Mouse (Mus musculus): ENCODE data around the gene Rab10. TPM values are rescaled to one million over a fixed set of nuclear protein-coding genes. Genes with fewer than 3 reads are reported as not detected.
A peak's percentile ranks its signal among the peaks of the same experiment; 100 is the strongest.
"Not testable (repeated sequence)": the region's sequence is repeated elsewhere in the genome, so short reads cannot be mapped to it uniquely, and the experiment has no call there.

Rab10 gene
- polyA plus RNA-seq, 1 experiment, result 40.7 TPM

DNA sequence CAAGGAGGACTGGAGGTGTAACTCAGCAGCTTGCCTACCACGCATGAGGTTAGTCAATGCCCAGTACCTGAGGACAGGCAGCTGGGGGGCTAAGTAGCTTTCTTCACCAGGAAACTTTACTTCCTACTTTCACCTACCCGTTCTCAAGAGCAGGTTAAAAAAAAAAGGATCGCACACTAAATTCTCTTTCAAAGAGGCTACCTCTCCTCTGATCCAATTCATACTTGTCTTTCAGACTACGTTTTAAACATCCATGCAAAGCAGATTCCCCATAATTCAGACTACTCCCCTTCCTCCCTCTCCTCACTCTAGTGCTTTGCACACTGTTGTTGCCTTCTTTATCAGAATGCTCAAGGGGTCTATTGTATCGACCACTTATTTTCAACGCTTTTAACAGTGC lies 2.2 kb downstream of the Rab10 start:
- H3K4me3 ChIP-seq (replicated peaks; ENCODE audit: extremely low read depth, low read depth, low read length), result peak overlapping the region; percentile 43
- TF ChIP-seq POLR2A (IDR thresholded peaks at IDR 0.05; ENCODE audit: borderline replicate concordance, extremely low read depth, low read depth, low read length), result no peak
- TF ChIP-seq CTCF (IDR thresholded peaks at IDR 0.05; ENCODE audit: insufficient read depth, low read length), result no peak
- 10% methylated on average over 6 of the region's 6 CpGs for WGBS
- peaks cover 11% of the 10 kb centered on the region for H3K4me1 ChIP-seq (ENCODE audit: control insufficient read depth, insufficient read depth, low read length)
- no peak for DNase-seq

DNA sequence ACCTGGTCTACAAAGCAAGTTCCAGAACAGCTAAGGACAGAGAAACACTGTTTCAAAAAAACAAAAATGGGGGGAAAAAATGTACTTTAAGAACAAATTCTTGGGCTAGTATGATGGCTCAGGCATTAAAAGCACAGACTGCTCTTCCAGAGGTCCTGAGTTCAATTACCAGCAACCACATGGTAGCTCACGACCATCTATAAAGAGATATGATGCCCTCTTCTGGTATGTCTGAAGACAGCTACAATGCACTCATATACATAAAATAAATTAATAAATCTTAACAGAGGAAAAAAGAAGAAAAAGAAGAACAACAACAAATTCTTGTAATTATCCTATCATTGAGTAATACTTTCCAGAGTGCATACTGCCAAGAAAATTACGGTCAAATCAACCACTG lies 4.5 kb downstream of the Rab10 start:
- no peak for TF ChIP-seq CTCF (IDR thresholded peaks at IDR 0.05; ENCODE audit: insufficient read depth, low read length)
- TF ChIP-seq POLR2A (IDR thresholded peaks at IDR 0.05; ENCODE audit: borderline replicate concordance, extremely low read depth, low read depth, low read length), result no peak
- H3K4me3 ChIP-seq (replicated peaks; ENCODE audit: extremely low read depth, low read depth, low read length), result no peak overlapping the region
- 53% methylated on average over 2 of the region's 2 CpGs for WGBS
- H3K4me1 ChIP-seq (ENCODE audit: control insufficient read depth, insufficient read depth, low read length), result peaks cover 11% of the 10 kb centered on the region
- DNase-seq, result no peak

DNA sequence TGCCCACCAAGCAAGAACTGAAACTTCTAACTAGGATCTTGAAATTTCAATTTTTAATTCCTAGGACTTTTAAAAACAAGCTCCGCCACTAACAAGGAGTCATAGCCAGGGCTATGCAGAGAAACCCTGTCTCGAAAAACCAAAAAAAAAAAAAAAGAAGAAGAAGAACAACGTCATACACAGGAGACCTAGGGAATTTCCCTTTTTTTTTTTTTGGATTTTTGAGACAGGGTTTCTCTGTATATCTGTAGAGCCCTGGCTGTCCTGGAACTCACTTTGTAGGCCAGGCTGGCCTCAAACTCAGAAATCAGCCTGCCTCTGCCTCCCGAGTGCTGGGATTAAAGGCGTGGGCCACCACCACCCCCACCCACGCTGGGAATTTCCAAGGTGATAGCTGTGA lies 12.1 kb downstream of the Rab10 start:
- H3K4me3 ChIP-seq (replicated peaks; ENCODE audit: extremely low read depth, low read depth, low read length); DNase-seq; H3K4me1 ChIP-seq (ENCODE audit: control insufficient read depth, insufficient read depth, low read length): not testable (repeated sequence)
- 81% methylated on average over 6 of the region's 6 CpGs for whole genome bisulfite sequencing

DNA sequence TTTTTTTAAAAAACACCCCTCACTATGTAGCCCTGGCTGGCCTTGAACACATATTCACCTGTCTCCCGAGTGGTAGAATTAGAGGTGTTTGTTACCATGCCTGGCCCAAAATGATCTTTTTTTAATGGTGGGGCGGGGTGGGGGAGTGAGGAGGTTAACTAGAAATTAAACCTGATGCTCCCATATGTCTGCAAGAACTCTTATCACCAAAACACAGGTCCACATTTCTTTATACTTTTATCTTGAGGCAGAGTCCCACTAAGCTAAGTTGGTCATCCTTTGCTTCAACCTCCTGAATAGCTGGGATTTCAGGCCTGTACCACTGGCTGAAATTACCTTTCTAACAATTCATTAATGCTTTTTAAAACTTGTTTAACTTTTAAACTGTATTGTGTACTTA lies 13.7 kb downstream of the Rab10 start:
- TF ChIP-seq POLR2A (IDR thresholded peaks at IDR 0.05; ENCODE audit: borderline replicate concordance, extremely low read depth, low read depth, low read length) (no peak), CTCF (IDR thresholded peaks at IDR 0.05; ENCODE audit: insufficient read depth, low read length) (no peak)
- DNase-seq, result no peak
- Histone ChIP-seq H3K4me3 (replicated peaks; ENCODE audit: extremely low read depth, low read depth, low read length) (no peak overlapping the region), H3K4me1 (ENCODE audit: control insufficient read depth, insufficient read depth, low read length) (peaks cover 2% of the 10 kb centered on the region; the same call in 1 of the 2 replicates)
- 81% methylated on average over 2 of the region's 2 CpGs for WGBS

DNA sequence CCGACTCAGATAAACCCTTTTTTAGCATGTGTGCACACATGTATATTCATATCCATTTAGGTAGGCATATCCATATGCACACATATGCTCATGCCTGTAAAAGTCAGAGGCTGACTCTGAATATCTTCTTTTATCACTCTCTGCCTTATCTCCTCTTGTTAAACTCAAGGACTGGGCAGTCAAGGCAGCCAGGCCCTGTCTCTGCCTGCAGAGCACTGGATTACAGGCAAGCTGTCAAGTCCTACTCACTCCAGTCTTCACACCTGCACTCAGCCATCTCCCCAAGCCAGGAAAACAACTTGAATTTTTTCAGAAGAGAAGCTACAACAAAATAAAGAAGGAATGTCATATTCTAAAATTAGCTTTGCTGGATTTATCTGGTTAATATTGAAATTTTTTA lies 17.9 kb downstream of the Rab10 start:
- DNase-seq, result no peak
- no peak overlapping the region for H3K4me3 ChIP-seq (replicated peaks; ENCODE audit: extremely low read depth, low read depth, low read length)
- H3K4me1 ChIP-seq (ENCODE audit: control insufficient read depth, insufficient read depth, low read length), result peaks cover 3% of the 10 kb centered on the region; the same call in 1 of the 2 replicates
- TF ChIP-seq CTCF (IDR thresholded peaks at IDR 0.05; ENCODE audit: insufficient read depth, low read length), result no peak
- TF ChIP-seq POLR2A (IDR thresholded peaks at IDR 0.05; ENCODE audit: borderline replicate concordance, extremely low read depth, low read depth, low read length), result no peak
- WGBS, result 98% methylated on average over 1 of the region's 1 CpGs

DNA sequence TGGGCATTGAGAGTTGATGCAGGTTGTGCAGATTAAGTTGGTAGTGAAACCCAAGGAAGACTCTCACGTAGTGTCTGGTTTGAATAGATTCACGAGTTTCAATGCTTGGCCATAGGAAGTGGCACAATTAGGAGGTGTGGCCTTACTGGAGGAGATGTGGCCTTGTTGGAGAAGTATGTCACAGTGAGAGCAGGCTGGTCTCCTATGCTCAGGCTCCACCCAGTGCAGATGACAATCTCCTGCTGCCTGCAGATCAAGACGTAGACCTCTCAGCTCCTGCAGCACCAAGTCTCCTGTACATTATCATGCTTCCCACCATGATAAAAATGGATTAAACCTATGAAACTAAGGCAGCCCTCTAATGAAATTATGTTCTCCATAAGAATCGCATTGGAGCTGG lies 18.7 kb downstream of the Rab10 start:
- DNase-seq, result no peak
- 57% methylated on average over 4 of the region's 4 CpGs for WGBS
- TF ChIP-seq POLR2A (IDR thresholded peaks at IDR 0.05; ENCODE audit: borderline replicate concordance, extremely low read depth, low read depth, low read length), result no peak
- TF ChIP-seq CTCF (IDR thresholded peaks at IDR 0.05; ENCODE audit: insufficient read depth, low read length), result no peak
- Histone ChIP-seq H3K4me3 (replicated peaks; ENCODE audit: extremely low read depth, low read depth, low read length) (no peak overlapping the region), H3K4me1 (ENCODE audit: control insufficient read depth, insufficient read depth, low read length) (peaks cover 3% of the 10 kb centered on the region; the same call in 1 of the 2 replicates)

DNA sequence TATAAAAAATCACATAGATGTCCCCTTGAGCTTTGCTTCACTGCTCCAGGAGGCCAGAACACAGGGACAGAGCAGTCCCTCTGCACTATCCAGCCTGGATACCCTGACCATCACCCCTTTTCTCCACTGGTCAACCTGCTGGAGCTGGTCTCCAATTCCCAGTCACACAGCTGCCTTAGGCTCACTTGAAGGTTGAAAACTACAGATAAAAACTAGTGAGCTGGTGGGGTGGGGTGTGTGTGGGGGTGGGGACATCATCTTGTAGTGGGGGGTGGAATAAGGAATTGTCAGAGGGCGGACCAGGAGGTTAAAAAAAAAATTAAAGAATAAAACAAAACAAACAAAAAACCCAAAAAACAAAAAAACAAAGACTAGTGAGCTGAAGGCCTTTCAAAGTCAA lies 21.3 kb downstream of the Rab10 start:
- DNase-seq, result no peak
- TF ChIP-seq CTCF (IDR thresholded peaks at IDR 0.05; ENCODE audit: insufficient read depth, low read length) (no peak), POLR2A (IDR thresholded peaks at IDR 0.05; ENCODE audit: borderline replicate concordance, extremely low read depth, low read depth, low read length) (no peak)
- 100% methylated on average over 1 of the region's 1 CpGs for WGBS
- no peak overlapping the region for H3K4me3 ChIP-seq (replicated peaks; ENCODE audit: extremely low read depth, low read depth, low read length)
- peaks cover 3% of the 10 kb centered on the region; the same call in 1 of the 2 replicates for H3K4me1 ChIP-seq (ENCODE audit: control insufficient read depth, insufficient read depth, low read length)

DNA sequence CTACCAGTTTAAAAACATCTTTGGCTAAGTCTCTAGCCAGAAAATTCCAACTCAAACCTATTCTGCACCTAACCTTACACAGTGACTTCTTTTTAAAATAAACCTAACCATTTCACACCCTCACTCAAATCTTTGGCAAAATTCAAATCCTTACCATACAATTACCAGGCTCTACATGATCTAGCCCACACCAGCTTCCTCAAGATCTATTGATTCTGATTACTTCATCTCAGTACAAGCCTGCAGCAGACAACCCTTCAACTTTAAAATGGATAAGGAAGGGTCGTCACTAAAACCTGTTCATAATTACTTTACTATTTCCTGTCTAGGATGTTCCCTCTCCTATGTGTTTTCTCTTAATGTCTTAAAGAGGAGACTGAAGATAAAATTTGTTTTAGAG lies 23.9 kb downstream of the Rab10 start:
- 29% methylated on average over 1 of the region's 1 CpGs for WGBS

DNA sequence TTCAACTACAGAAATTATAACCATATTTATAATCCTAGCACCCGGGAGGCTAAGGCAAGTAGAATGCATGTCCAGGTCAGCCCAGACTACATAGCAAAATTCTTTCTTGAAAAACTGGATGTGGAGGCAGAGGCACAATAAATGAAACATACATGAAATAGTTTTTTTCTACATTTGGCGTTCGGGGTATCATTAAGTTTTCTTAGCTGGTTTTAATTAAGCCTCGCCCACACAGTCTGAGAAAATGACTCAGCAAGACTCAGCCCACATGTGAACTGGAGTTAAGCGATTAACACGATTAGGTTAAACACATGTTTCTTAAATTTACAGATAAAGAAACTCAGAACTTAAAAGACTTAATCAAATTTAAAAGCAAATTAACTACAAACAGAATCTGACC lies 24.4 kb downstream of the Rab10 start:
- 76% methylated on average over 6 of the region's 6 CpGs for WGBS
- peaks cover 5% of the 10 kb centered on the region for H3K4me1 ChIP-seq (ENCODE audit: control insufficient read depth, insufficient read depth, low read length)
- TF ChIP-seq POLR2A (IDR thresholded peaks at IDR 0.05; ENCODE audit: borderline replicate concordance, extremely low read depth, low read depth, low read length) (no peak), CTCF (IDR thresholded peaks at IDR 0.05; ENCODE audit: insufficient read depth, low read length) (no peak)
- no peak overlapping the region for H3K4me3 ChIP-seq (replicated peaks; ENCODE audit: extremely low read depth, low read depth, low read length)
- no peak for DNase-seq

More for the DNA sequence above, 23.9 kb downstream of the Rab10 start:
- H3K4me3 ChIP-seq (replicated peaks; ENCODE audit: extremely low read depth, low read depth, low read length), result no peak overlapping the region
- DNase-seq, result no peak
- peaks cover 5% of the 10 kb centered on the region for H3K4me1 ChIP-seq (ENCODE audit: control insufficient read depth, insufficient read depth, low read length)
- no peak for TF ChIP-seq CTCF (IDR thresholded peaks at IDR 0.05; ENCODE audit: insufficient read depth, low read length)
- no peak for TF ChIP-seq POLR2A (IDR thresholded peaks at IDR 0.05; ENCODE audit: borderline replicate concordance, extremely low read depth, low read depth, low read length)

DNA sequence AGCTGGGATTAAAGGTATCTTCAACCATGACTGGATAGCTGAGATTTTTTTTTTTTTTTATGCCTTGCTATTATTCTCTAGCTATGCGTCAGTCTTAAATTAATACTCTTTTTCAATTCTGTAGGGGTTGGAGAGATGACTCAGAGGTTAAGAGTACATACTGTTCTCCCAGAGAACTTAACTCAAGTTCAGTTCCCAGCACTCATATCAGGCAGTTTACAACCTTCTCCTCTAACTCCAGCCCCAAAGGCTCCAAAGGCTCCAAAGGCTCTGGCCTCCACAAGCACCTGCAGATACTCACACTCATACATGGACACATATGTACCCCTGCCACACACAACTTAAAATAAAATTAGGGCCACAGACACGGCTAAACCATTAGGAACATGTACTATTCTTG lies 25.3 kb downstream of the Rab10 start:
- WGBS, result 74% methylated on average over 2 of the region's 2 CpGs
- no peak overlapping the region for H3K4me3 ChIP-seq (replicated peaks; ENCODE audit: extremely low read depth, low read depth, low read length)
- TF ChIP-seq CTCF (IDR thresholded peaks at IDR 0.05; ENCODE audit: insufficient read depth, low read length), result no peak
- no peak for TF ChIP-seq POLR2A (IDR thresholded peaks at IDR 0.05; ENCODE audit: borderline replicate concordance, extremely low read depth, low read depth, low read length)
- DNase-seq, result no peak
- peaks cover 7% of the 10 kb centered on the region for H3K4me1 ChIP-seq (ENCODE audit: control insufficient read depth, insufficient read depth, low read length)
